Mouse (Mus musculus): ENCODE measurements around the gene Dolpp1. TPM values are rescaled to one million over a fixed set of nuclear protein-coding genes. Genes with fewer than 3 reads are reported as not detected.

Gene Dolpp1
- polyA plus RNA-seq, 1 experiment from 2014 or later: 23.5 TPM

- peaks cover 95% of the 10 kb centered on the region for H3K36me3 ChIP-seq
- peaks cover 66% of the 10 kb centered on the region for H3K4me1 ChIP-seq
- H3K27me3 ChIP-seq (replicated peaks): no peaks in the 10 kb centered on the region
- H3K27ac ChIP-seq: peak overlapping the region; percentile 78
- WGBS (ENCODE audit: insufficient replicate concordance): 60% methylated on average over 4 of the region's 4 CpGs
- H3K4me3 ChIP-seq: no peak overlapping the region
- peak; percentile 67 for ATAC-seq
- H3K9ac ChIP-seq: peak overlapping the region; percentile 66
- H3K4me2 ChIP-seq: peak overlapping the region; percentile 54
- no peaks in the 10 kb centered on the region for H3K9me3 ChIP-seq (replicated peaks)
Measured at GRCm38 (mm10) chr2:30381377-30381725, 10.7 kb upstream of the Dolpp1 start.

GRCm38 (mm10) chr2:30384814-30385213 lies 7.2 kb upstream of the Dolpp1 start:
- no peak overlapping the region for H3K27ac ChIP-seq
- no peak overlapping the region for H3K9ac ChIP-seq
- no peak overlapping the region for H3K4me3 ChIP-seq
- H3K4me1 ChIP-seq: peaks cover 45% of the 10 kb centered on the region
- H3K36me3 ChIP-seq: peaks cover 62% of the 10 kb centered on the region
- 63% methylated on average over 5 of the region's 5 CpGs for WGBS (ENCODE audit: insufficient replicate concordance)
- no peak for ATAC-seq
- no peaks in the 10 kb centered on the region for H3K27me3 ChIP-seq (replicated peaks)
- H3K9me3 ChIP-seq (replicated peaks): no peaks in the 10 kb centered on the region
- H3K4me2 ChIP-seq: no peak overlapping the region

GRCm38 (mm10) chr2:30385591-30385990 lies 6.5 kb upstream of the Dolpp1 start:
- Histone ChIP-seq H3K4me1 (peaks cover 37% of the 10 kb centered on the region), H3K9ac (no peak overlapping the region), H3K27ac (no peak overlapping the region), H3K27me3 (replicated peaks) (no peaks in the 10 kb centered on the region), H3K9me3 (replicated peaks) (no peaks in the 10 kb centered on the region), H3K4me3 (no peak overlapping the region), H3K36me3 (peaks cover 55% of the 10 kb centered on the region), H3K4me2 (no peak overlapping the region)
- no peak for ATAC-seq
- 74% methylated on average over 4 of the region's 4 CpGs for whole genome bisulfite sequencing (ENCODE audit: insufficient replicate concordance)

DNA sequence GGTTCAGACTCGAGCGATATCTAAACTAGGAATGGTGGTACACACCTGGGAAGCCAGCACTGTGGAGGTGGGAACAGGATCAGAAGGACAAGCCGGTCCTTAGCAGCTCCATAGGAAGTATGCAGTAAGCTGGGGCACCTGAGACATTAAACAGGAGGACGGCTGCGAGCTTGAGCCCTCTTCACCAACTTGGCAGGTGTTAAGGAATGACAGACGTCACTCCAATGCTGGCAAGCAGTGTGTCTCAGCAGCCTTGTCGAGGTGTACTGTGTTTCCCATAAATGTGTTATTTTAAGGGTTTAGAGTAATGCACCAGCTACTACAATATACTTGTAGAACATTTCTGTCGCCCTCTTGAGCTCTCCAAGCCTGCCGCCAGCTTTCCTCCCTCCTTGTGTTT lies 5.1 kb upstream of the Dolpp1 start:
- Histone ChIP-seq H3K9me3 (replicated peaks) (no peaks in the 10 kb centered on the region), H3K27ac (no peak overlapping the region), H3K4me2 (no peak overlapping the region), H3K4me1 (peaks cover 33% of the 10 kb centered on the region), H3K9ac (no peak overlapping the region), H3K4me3 (no peak overlapping the region), H3K36me3 (peaks cover 42% of the 10 kb centered on the region), H3K27me3 (replicated peaks) (no peaks in the 10 kb centered on the region)
- 69% methylated on average over 9 of the region's 9 CpGs for WGBS (ENCODE audit: insufficient replicate concordance)
- no peak for ATAC-seq

DNA sequence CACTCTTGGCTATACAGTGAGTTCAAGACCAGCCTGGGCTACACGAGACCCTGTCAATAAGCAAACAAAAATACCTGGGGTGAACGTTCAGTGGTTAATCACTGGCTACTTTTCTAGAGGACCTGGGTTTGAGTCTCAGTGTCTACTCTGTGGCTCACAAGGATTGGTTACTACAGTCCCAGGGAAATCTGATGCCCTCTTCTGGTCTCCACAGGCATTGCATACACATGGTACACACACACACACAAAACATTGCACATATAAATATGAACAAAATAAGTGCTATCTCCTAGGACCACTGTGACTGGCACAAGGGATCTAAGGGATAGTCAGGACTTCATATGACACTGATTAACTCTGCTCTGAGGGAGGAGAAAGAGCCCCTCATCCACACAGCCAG lies 3.1 kb upstream of the Dolpp1 start:
- no peak overlapping the region for H3K9ac ChIP-seq
- no peak overlapping the region for H3K27ac ChIP-seq
- H3K4me2 ChIP-seq: no peak overlapping the region
- no peak overlapping the region for H3K4me3 ChIP-seq
- 82% methylated on average over 2 of the region's 2 CpGs for WGBS (ENCODE audit: insufficient replicate concordance)
- no peaks in the 10 kb centered on the region for H3K27me3 ChIP-seq (replicated peaks)
- no peak for ATAC-seq
- peaks cover 25% of the 10 kb centered on the region for H3K36me3 ChIP-seq
- no peaks in the 10 kb centered on the region for H3K9me3 ChIP-seq (replicated peaks)
- peaks cover 27% of the 10 kb centered on the region for H3K4me1 ChIP-seq

DNA sequence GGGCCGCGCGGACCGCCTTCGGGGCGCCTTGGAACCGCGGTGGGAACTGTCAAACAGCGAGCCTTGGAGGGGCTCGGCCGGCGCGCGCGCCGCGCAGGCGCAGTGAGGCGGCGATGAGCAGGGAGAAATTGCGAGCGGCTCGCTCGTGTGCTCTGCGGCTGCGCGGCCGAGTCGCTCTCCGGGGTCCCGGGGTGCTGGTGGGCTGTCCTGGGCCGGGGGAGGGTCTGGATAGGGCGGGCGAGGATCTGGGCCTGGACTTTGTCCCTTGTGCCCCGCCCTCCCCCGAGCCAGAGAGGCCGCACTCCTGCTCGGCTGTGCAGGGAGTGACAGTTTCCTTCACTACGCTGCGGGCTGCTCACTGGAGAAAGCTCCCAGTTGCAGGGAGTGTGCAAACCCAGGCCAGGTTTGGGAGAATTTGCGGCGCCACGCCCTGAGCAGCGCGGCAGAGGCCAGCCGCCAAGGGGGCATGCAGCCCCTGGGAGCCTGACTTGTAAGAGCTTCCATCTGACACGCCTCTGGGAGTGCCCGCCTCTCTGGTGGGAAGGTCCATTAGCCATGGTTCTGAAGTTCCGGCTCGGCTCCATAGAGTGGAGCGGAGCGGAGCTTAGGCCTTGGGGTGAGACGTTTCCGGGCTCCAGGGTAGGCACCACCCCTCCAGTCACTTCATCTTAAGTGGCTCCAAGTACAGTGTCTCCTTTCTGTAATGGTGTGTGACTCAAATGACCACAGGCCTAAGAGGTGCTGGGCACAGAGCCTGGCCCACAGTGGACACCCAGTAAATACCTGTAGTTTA lies 719 bp downstream of the Dolpp1 start:
- Histone ChIP-seq H3K4me2 (peak overlapping the region; percentile 94), H3K36me3 (peaks cover 37% of the 10 kb centered on the region), H3K9me3 (replicated peaks) (no peaks in the 10 kb centered on the region), H3K4me3 (peak overlapping the region; percentile 75), H3K27ac (peak overlapping the region; percentile 85), H3K9ac (peak overlapping the region; percentile 84), H3K4me1 (peaks cover 41% of the 10 kb centered on the region), H3K27me3 (replicated peaks) (no peaks in the 10 kb centered on the region)
- under 1% methylated on average over 53 of the region's 54 CpGs for whole genome bisulfite sequencing (ENCODE audit: insufficient replicate concordance)
- ATAC-seq: peak; percentile 65

- H3K36me3 ChIP-seq: peaks cover 43% of the 10 kb centered on the region
- H3K27ac ChIP-seq: peak overlapping the region; percentile 85
- ATAC-seq: no peak
- 52% methylated on average over 1 of the region's 1 CpGs for WGBS (ENCODE audit: insufficient replicate concordance)
- H3K27me3 ChIP-seq (replicated peaks): no peaks in the 10 kb centered on the region
- peak overlapping the region; percentile 94 for H3K4me2 ChIP-seq
- peak overlapping the region; percentile 84 for H3K9ac ChIP-seq
- H3K4me1 ChIP-seq: peaks cover 41% of the 10 kb centered on the region
- peak overlapping the region; percentile 75 for H3K4me3 ChIP-seq
- H3K9me3 ChIP-seq (replicated peaks): no peaks in the 10 kb centered on the region
Measured at GRCm38 (mm10) chr2:30393370-30393656, 1.3 kb downstream of the Dolpp1 start.

- H3K36me3 ChIP-seq: peaks cover 67% of the 10 kb centered on the region
- no peak overlapping the region for H3K4me2 ChIP-seq
- no peaks in the 10 kb centered on the region for H3K27me3 ChIP-seq (replicated peaks)
- 86% methylated on average over 7 of the region's 7 CpGs for WGBS (ENCODE audit: insufficient replicate concordance)
- peaks cover 41% of the 10 kb centered on the region for H3K4me1 ChIP-seq
- H3K9me3 ChIP-seq (replicated peaks): no peaks in the 10 kb centered on the region
- no peak overlapping the region for H3K9ac ChIP-seq
- no peak overlapping the region for H3K27ac ChIP-seq
- no peak for ATAC-seq
- H3K4me3 ChIP-seq: no peak overlapping the region
Measured at GRCm38 (mm10) chr2:30395757-30396156, 3.7 kb downstream of the Dolpp1 start.

DNA sequence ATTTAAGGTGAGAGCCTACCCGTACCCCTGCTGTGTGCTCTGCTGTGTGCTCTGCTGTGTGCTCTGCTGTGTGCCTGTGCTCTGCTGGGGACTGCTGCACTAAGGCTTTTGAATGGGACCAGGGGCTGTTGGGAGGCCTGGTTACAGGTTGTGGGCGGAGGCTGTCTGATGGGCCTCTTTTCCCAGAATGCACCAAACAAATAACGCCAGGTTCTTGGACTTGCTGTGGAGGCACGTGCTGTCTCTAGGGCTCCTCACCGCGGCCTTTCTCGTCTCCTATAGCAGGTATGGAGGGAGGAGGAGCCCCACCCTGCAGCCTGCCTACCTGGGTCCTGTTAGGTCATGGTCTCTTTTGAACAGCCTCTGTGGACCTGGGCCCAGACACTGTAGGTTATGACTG lies 4.2 kb downstream of the Dolpp1 start:
- peaks cover 72% of the 10 kb centered on the region for H3K36me3 ChIP-seq
- H3K9me3 ChIP-seq (replicated peaks): no peaks in the 10 kb centered on the region
- 80% methylated on average over 7 of the region's 7 CpGs for WGBS (ENCODE audit: insufficient replicate concordance)

GRCm38 (mm10) chr2:30397986-30398512 lies 6.0 kb downstream of the Dolpp1 start:
- no peak overlapping the region for H3K27ac ChIP-seq

More for the DNA sequence above, 4.2 kb downstream of the Dolpp1 start:
- no peak overlapping the region for H3K9ac ChIP-seq
- ATAC-seq: no peak
- no peaks in the 10 kb centered on the region for H3K27me3 ChIP-seq (replicated peaks)
- H3K4me3 ChIP-seq: no peak overlapping the region
- H3K4me2 ChIP-seq: no peak overlapping the region
- peaks cover 37% of the 10 kb centered on the region for H3K4me1 ChIP-seq
- H3K27ac ChIP-seq: no peak overlapping the region

GRCm38 (mm10) chr2:30399191-30400171 lies 7.4 kb downstream of the Dolpp1 start:
- ATAC-seq: no peak
- H3K27ac ChIP-seq: peak overlapping the region; percentile 20; the same call in 1 of the 2 replicates
- H3K36me3 ChIP-seq: peaks cover 94% of the 10 kb centered on the region
- WGBS (ENCODE audit: insufficient replicate concordance): 80% methylated on average over 20 of the region's 20 CpGs
- H3K4me3 ChIP-seq: no peak overlapping the region
- no peaks in the 10 kb centered on the region for H3K27me3 ChIP-seq (replicated peaks)
- no peak overlapping the region for H3K4me2 ChIP-seq
- peaks cover 16% of the 10 kb centered on the region for H3K4me1 ChIP-seq
- no peaks in the 10 kb centered on the region for H3K9me3 ChIP-seq (replicated peaks)
- no peak overlapping the region for H3K9ac ChIP-seq

More at GRCm38 (mm10) chr2:30397986-30398512, 6.0 kb downstream of the Dolpp1 start:
- H3K36me3 ChIP-seq: peaks cover 90% of the 10 kb centered on the region
- 85% methylated on average over 10 of the region's 10 CpGs for whole genome bisulfite sequencing (ENCODE audit: insufficient replicate concordance)
- H3K4me3 ChIP-seq: no peak overlapping the region
- no peaks in the 10 kb centered on the region for H3K27me3 ChIP-seq (replicated peaks)
- no peaks in the 10 kb centered on the region for H3K9me3 ChIP-seq (replicated peaks)
- H3K9ac ChIP-seq: no peak overlapping the region
- ATAC-seq: no peak
- H3K4me1 ChIP-seq: peaks cover 30% of the 10 kb centered on the region
- H3K4me2 ChIP-seq: no peak overlapping the region

GRCm38 (mm10) chr2:30401581-30401980 lies 9.5 kb downstream of the Dolpp1 start:
- ATAC-seq: no peak
- 76% methylated on average over 1 of the region's 1 CpGs for WGBS (ENCODE audit: insufficient replicate concordance)
- H3K36me3 ChIP-seq: peaks cover 98% of the 10 kb centered on the region

More at GRCm38 (mm10) chr2:30401581-30401980, 9.5 kb downstream of the Dolpp1 start:
- Histone ChIP-seq H3K4me1 (peaks cover 3% of the 10 kb centered on the region; the same call in 1 of the 2 replicates), H3K27me3 (replicated peaks) (no peaks in the 10 kb centered on the region), H3K4me3 (no peak overlapping the region), H3K27ac (no peak overlapping the region), H3K4me2 (no peak overlapping the region), H3K9me3 (replicated peaks) (no peaks in the 10 kb centered on the region), H3K9ac (no peak overlapping the region)
